14 mouse cellular contexts compared by ENCODE assay signal in genomic region chr5:36515558-36515957, GRCm38 (mm10).
"Had no signal": no experiment of that assay in that cellular context is flagged by ENCODE, and none has a peak within 500 bp of the region (broad histone marks: within the 10 kb centered on the region; RNA-seq: fewer than 3 reads in every experiment).

No protein-coding gene starts in this region.

- H3K4me1 ChIP-seq: kidney, embryonic 15.5 days; limb, embryonic 12.5 days; liver, embryonic 13.5 days; lung, embryonic 15.5 days; midbrain, embryonic 13.5 days; neural tube, embryonic 15.5 days had no signal

- H3K9me3 ChIP-seq: kidney, embryonic 15.5 days; limb, embryonic 12.5 days; liver, embryonic 13.5 days; lung, embryonic 15.5 days; midbrain, embryonic 13.5 days; neural tube, embryonic 15.5 days had no signal

- H3K9ac ChIP-seq: kidney, embryonic 15.5 days; limb, embryonic 12.5 days; liver, embryonic 13.5 days; liver, postnatal 0 days; lung, embryonic 15.5 days; midbrain, embryonic 13.5 days; neural tube, embryonic 15.5 days had no signal

- H3K4me3 ChIP-seq: kidney, embryonic 15.5 days; limb, embryonic 12.5 days; liver, embryonic 13.5 days; lung, embryonic 15.5 days; midbrain, embryonic 13.5 days; myocyte; neural tube, embryonic 15.5 days had no signal

- H3K27ac ChIP-seq: kidney, embryonic 15.5 days; limb, embryonic 12.5 days; liver, embryonic 13.5 days; lung, embryonic 15.5 days; midbrain, embryonic 13.5 days; neural tube, embryonic 15.5 days had no signal

- ATAC-seq: intestine, embryonic 16.5 days; liver, postnatal 0 days; midbrain, embryonic 13.5 days had no signal

- H3K27me3 ChIP-seq: kidney, embryonic 15.5 days; limb, embryonic 12.5 days; liver, embryonic 13.5 days; lung, embryonic 15.5 days; midbrain, embryonic 13.5 days; neural tube, embryonic 15.5 days had no signal

- H3K4me2 ChIP-seq: kidney, embryonic 15.5 days; limb, embryonic 12.5 days; liver, embryonic 13.5 days; lung, embryonic 15.5 days; midbrain, embryonic 13.5 days; neural tube, embryonic 15.5 days had no signal

- DNase-seq: kidney, adult 2 months; kidney, postnatal 14 days; liver; liver, embryonic 13.5 days; liver, postnatal 0 days; lung, postnatal 14 days; right cerebral cortex, postnatal 4 days had no signal
